Mouse (Mus musculus): ENCODE data around the gene Ect2l. TPM values are rescaled to one million over a fixed set of nuclear protein-coding genes. Genes with fewer than 3 reads are reported as not detected.

Ect2l gene
- 1 to 10 TPM in 1 of 2 experiments, under 1 TPM in 1; 0.88 to 1.6 TPM for polyA plus RNA-seq (2017; shearing (Covaris generic))

GRCm38 (mm10) chr10:18210726-18211125 is at the start of gene Ect2l:
Gene Ect2l (minus strand): TSS chr10:18210890.

GRCm38 (mm10) chr10:18234560-18235401 is 24.1 kb upstream of the Ect2l start, which contains the start of gene Ccdc28a:
Gene Ccdc28a (minus strand): TSS chr10:18234998.

Other genes starting within 250 kb of the Ect2l start
- gene Abracl, start 187.6 kb downstream of the Ect2l start, polyA plus RNA-seq (2017; shearing (Covaris generic)): 100 to 1,000 TPM; 308 to 316 TPM
- 100 to 1,000 TPM; 104 to 172 TPM for gene Reps1, start 155.0 kb downstream of the Ect2l start, polyA plus RNA-seq (2017; shearing (Covaris generic))
- 10 to 100 TPM; 30.6 to 51.7 TPM for gene Ccdc28a, start 24.1 kb upstream of the Ect2l start, polyA plus RNA-seq (2017; shearing (Covaris generic))
- 1 to 10 TPM in 1 of 2 experiments, under 1 TPM in 1; 0.99 to 1.0 TPM for gene Nhsl1, start 108.1 kb upstream of the Ect2l start, polyA plus RNA-seq (2017; shearing (Covaris generic))